Mouse (Mus musculus): ENCODE measurements around the gene Zfp768.
"Not testable (repeated sequence)": the region's sequence is repeated elsewhere in the genome, so short reads cannot be mapped to it uniquely, and the experiment has no call there.

- TF ChIP-seq CTCF (IDR thresholded peaks at IDR 0.05; ENCODE audit: low read depth, low read length); POLR2AphosphoS5 (IDR thresholded peaks at IDR 0.05; ENCODE audit: insufficient replicate concordance, low read depth, low read length): not testable (repeated sequence)
Measured at GRCm38 (mm10) chr7:127385560-127385959, 40.2 kb upstream of the Zfp768 start.
